Mouse (Mus musculus) granulocyte monocyte progenitor cell, adult 5-6 weeks (primary cell): ENCODE measurements around the gene Gm6121. TPM values are rescaled to one million over a fixed set of nuclear protein-coding genes. Genes with fewer than 3 reads are reported as not detected.
"Not testable (repeated sequence)": the region's sequence is repeated elsewhere in the genome, so short reads cannot be mapped to it uniquely, and the experiment has no call there.

ENCODE experiments used
- ATAC-seq: replicated peaks from 2 replicates; pipeline ENCODE4 v1.8.0; 2016; ENCODE audit warnings: mild to moderate bottlenecking, moderate TSS enrichment, inconsistent platforms; ENCODE audit not compliant: poor library complexity, severe bottlenecking
- total RNA-seq, 2 experiments: library from RNA; stranded (forward) in 1 of 2; stranded (reverse) in 1 of 2; fragments of 200-712, 200-1000 nt in 1 of 2; fragments of >200 nt in 1 of 2; fragmentation: Nextera tagmentation in 1 of 2; gene quantifications; 2 replicates each; pipeline ENCODE4 v1.2.3; 2014 to 2017

Gm6121 gene
- total RNA-seq (2014; fragmentation: Nextera tagmentation) (not detected in 2 replicates), total RNA-seq (2017) (not detected in 2 replicates)

- ATAC-seq, result not testable (repeated sequence)
These were observed at the start of gene Gm6121 for GRCm38 (mm10) chrX:26935597-26935996. Gm6121 (minus strand) TSS chrX:26935697.

Other genes with a start within 250 kb of the Gm6121 start
- gene Gm14525, start 233.1 kb downstream of the Gm6121 start, total RNA-seq (2014; fragmentation: Nextera tagmentation), result not detected in 2 replicates
- not detected in 2 replicates for gene Gm14525, start 233.1 kb downstream of the Gm6121 start, total RNA-seq (2017)